Mouse (Mus musculus): ENCODE measurements around the gene Smpdl3b. TPM values are rescaled to one million over a fixed set of nuclear protein-coding genes. Genes with fewer than 3 reads are reported as not detected.
"Not testable (repeated sequence)": the region's sequence is repeated elsewhere in the genome, so short reads cannot be mapped to it uniquely, and the experiment has no call there.

Gene Smpdl3b
- 1 to 10 TPM; 4.0 to 9.1 (median 4.3) TPM for polyA plus RNA-seq (2017; shearing (Covaris generic))

DNA sequence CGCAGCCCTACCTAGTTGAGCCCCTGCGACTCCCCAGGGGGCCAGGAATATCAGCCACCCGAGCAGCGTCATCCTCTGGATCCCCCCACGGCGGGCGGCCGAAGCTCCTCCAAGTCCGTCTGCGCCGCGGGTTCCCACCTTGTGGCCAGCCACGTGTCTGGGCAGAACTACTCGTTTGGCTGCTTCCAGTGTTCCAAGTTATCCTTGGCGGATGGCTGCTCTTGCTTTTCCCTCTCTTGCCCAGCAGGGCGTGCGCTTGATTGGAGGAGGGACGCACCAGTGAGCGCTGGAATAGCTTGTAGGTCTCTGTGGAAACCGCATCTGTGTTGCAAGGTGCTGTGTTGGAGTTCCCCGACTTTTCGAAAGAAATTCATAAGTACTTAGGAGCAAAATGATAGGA is at the start of gene Smpdl3b:
Gene Smpdl3b, minus strand, starts transcription at position 279 of the 400 bp plus-strand sequence.
- peak; percentile 85 for ATAC-seq

DNA sequence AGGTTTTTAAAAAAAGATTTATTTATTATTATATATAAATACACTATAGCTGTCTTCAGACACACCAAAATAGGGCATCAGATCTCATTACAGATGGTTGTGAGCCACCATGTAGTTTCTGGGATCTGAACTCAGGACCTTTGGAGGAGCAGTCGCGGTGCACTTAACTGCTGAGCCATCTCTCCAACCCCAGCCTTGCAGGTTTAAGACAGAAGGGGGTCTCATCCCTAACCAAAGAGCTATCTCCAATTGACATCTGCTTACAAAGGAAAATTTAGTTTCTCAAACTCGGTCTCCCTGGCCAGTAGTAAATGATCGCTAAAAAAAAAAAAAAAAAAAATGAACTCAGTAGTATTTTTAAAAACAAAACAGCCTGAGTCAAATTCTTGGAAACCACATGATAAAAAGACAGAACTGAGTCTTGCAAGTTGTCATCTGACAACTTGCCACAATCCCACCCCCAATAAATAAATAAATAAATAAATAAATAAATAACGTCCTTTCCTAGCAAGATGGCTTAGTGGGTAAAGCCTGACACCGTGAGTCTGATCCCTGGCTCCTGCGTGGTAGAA is 49.7 kb upstream of the Smpdl3b start:
- no peak for ATAC-seq

DNA sequence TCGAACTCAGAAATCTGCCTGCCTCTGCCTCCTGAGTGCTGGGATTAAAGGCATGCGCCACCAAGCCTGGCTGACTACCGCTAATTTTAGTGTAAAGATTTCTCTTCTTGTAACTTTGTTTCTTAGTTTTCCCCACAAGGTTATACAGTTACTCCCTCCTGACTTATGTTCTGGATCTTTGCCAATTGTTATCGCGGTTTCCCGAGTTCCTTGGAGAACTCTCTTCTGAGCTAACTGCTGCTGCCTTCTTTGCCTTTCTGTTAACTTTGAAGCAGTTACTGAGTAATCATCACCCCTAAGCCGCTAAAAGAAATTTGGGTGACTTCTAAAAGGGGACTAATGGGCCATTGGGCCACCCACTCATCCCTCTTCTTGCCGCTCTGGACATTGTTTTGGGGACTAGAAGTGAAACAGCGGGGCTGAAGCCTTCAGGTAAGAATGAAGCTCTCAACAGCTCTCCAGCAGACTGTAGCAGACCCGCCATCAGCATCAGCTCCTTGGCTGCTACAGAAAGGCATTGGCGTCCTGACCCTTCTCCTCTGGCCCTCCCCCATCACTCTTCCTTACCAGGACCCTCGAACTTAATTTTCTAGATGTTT is 48.6 kb upstream of the Smpdl3b start:
- ATAC-seq, result no peak

DNA sequence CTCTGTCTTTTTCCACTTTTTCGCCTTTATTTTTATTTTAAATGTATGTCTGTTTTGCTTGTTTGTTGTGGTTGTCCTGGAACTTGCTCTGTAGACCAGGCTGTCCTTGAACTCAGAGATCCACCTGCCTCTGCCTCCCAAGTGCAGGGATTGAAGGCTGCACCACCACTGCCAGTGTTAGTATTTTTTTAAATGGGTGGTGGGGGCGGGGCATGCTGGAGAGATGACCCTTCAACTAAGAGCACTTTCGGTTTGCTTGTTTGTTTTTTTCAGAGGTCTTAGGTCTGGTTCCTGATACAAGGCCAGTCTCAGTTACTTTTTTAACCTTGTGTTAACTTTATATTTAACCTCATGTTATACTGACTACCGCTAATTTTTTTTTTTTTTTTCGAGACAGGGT is 48.1 kb upstream of the Smpdl3b start:
- no peak for ATAC-seq

DNA sequence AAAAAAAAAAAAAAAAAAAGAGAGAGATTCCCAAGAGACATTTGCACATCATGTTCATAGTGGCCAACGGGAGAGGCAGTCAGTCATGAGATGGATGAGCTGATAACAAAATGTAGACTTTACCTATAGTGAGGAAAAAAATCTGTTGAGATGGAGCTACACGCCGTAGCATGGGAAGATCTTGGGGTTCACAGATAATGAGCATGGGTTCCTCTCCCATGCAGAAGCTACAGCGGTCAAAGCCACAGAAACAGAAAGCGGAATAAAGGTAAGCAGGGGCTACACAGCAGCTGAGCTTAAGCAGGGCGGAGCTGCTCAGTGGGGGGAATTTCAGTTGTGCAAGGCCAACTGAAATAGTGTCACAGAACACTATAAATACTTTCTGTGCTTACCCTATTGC is 47.3 kb upstream of the Smpdl3b start:
- no peak for ATAC-seq

DNA sequence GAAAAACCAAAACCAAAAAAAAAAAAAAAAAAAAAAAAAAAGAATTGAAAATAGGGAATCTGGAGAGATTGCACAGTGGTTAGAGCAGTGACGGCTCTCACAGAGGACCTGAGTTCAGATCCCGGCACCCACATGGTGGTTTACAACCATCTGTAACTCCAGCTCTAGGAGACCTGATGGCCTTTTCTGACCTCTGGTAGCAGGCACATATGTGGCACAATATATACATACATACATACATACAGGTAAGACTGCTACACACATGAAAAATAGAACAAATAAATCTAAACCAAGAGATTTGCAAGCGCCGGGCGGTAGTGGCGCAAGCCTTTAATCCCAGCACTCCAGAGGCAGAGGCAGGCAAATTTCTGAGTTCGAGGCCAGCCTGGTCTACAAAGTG is 46.8 kb upstream of the Smpdl3b start:
- no peak for ATAC-seq

DNA sequence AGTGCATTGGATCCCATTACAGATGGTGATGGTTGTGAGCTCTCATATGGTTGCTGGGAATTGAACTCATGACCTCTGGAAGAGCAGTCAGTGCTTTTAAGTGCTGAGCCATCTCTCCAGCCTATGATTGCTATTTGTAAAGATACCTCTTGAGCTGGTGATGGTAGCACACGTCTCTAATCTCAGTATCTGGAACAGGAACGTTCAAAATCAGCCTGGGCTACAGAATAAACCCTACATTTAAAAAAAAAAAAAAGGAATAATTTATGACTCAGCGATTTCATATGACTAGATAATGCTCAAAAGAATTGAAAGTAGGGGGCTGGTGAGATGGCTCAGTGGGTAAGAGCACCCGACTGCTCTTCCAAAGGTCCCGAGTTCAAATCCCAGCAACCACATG is 46.2 kb upstream of the Smpdl3b start:
- no peak for ATAC-seq

DNA sequence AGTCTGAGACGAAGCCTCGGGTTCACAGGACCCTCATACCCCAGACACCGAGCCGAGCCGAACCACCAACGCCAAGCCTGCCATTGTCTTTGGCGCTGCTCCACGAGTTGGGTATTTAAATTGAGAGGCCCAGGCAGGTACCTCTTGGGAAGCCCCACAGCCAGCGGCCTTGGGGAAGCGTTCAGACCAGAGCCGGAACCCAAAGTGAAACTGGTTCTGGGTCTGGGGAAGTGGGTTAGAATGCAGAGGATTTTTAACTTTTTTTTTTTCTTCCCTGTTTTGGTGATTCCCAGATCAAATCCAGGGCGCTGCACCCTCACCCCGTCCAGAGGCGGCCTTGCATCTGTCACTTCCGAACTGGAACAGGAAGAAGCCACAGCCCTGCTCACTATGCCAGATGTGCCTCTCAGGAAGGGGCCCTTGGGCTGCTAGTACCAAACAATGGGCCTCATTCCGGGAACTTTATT is 45.2 kb upstream of the Smpdl3b start:
- ATAC-seq, result peak; percentile 65

DNA sequence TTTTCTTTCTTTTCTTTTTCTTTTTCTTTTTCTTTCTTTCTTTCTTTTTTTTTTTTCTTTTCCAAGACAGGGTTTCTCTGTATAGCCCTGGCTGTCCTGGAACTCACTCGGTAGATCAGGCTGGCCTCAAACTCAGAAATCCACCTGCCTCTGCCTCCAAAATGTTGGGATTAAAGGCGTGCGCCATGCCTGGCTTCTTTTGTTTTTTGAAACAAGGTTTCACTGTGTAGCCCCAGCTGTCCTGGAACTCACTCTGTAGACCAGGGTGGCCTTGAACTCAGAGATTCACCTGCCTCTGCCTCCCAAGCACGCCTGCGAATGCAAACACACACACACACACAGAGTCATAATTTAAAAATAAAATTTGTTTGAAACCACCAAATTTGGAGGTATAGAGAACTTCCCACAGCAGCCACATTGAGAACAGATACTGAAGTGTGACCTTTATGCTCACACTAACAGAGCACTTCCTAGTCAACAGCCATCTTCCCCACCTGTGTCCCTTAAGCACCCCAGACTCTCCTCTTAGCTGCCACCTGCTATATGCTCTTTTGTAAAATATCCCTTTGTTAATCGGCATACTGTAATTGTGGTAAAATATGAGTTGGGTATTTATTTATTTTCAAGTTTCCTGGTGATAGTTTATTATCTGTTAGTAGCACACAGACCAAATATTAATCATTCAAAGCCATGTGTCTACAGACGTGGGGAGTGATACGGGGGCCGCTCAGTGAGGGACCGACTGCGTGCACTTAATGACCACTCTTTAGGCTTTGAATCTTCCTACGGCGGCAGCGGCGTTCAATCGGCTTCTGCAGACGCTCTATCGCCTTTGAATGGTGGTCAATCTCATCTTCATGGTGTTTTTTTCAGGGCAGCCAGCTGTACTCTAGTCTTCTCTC is 44.4 kb upstream of the Smpdl3b start:
- ATAC-seq, result no peak

DNA sequence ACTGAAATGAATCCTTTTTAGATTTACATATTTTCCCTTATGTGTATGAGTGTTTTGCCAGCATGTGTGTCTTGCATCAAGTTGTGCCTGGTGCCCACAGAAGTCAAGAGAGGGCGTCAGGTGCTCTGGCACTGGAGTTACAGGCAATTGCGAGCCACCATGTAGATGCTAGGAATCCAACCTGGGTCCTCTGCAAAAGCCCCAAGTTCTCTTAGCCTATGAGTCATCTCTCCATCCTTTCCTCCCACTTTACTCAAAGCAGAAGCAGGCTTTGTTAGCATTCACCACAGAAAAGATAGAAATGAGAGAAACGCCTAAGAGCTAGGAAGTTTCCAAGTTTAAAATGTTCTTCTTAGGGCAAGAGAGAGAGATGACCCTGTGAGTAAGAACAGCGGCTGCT is 42.8 kb upstream of the Smpdl3b start:
- ATAC-seq, result no peak

DNA sequence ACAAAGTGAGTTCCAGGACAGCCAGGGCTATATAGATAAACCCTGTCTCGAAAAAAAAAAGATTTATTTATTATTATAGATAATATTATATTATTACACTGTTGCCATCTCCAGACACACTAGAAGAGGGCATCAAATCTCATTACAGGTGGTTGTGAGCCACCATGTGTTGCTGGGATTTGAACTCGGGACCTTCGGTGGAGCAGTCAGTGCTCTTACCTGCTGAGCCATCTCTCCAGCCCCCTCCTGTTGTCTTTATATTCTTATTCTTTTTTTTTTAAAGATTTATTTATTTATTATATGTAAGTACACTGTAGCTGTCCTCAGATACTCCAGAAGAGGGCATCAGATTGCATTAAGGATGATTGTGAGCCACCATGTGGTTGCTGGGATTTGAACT is 41.6 kb upstream of the Smpdl3b start:
- ATAC-seq, result not testable (repeated sequence)

DNA sequence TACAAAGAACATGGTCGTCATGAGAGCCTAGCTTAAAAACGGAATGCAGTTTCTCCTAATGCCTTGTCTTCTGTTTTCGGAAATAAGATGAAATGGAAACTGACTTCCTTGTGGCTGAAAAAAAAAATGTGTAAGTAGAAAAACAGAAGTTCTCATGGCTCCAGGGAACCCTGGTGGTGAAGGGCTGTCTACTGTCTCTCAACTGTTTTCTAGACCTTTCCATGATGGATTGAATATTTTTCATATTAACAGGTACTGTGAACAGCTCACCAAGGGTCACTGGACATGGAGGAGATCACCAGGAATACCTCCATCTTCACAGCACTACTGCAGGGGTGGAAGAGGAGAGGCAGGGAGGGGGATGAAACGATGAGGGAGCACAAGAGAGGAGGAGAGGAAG is 41.0 kb upstream of the Smpdl3b start:
- ATAC-seq, result no peak

DNA sequence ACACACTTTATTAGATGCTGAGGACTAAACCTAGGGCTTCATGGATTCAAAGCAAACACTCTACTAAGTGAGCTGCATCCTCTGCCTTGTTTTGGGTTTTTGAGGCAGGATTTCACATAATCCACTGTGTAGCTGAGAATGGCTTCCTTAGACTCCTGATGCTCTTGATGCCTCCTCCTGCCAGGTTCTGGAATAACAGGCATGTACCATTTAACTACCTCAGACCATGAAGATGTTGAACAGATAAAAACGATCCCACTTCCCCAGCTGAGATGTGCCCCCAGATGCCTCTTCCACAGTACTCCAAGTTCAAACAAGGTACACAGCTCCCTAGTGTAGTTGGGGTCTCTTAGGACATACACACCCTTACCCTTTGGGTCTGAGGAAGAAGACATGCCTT is 40.4 kb upstream of the Smpdl3b start:
- no peak for ATAC-seq

DNA sequence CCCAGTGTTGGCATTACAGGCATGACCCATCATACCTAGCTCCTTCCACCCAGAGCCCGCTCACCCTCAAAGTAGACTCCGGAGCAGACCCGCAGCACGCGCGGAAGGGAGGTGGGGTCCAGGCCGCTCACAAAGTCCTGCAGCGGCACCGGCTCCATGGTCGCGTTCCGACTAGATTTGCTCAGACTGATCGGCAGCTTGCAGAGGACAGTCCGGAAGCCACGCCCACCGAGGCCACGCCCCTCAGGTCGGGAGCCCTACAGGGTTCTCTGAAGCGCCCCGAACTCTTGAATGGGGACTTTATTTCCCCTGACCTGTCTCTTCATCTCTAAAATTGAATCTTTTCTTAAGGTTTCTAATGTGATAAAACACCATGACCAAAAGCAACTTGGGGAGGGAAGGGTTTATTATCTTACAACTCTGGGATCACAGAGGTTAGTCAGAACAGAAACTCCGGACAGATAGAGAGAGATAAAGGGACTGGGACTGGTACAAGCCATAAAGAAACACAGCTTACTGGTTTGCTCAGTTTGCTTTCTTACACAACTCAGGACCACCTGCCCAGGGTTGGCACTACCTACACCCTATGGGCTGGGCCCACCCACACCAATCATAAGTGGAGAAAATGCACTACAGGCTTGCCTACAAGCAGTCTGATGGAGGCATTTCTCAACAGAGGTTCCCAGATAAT is 39.3 kb upstream of the Smpdl3b start, which contains the start of gene Themis2:
Gene Themis2, minus strand, starts transcription at position 192 of the 691 bp plus-strand sequence.
- ATAC-seq, result peak; percentile 80

DNA sequence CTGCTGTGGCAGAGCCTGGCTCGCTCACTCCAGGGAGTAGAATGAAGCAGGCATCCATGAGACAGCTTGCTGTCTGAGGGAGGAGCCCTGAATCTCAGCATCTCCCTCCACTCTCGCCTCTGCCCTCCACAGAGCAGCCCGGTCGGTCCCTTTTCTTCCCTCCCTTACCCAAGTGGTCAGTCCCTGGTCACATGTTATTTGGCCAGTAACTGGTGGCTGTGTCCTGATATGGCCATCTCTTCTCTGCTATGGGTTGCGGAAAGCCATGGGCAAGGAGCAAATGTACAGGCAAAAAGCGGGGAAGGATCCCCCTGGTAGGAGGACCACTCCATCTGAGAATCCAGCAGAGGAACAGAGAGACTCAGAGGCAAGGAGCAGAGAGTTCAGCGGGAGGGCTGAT is 38.1 kb upstream of the Smpdl3b start:
- ATAC-seq, result no peak

DNA sequence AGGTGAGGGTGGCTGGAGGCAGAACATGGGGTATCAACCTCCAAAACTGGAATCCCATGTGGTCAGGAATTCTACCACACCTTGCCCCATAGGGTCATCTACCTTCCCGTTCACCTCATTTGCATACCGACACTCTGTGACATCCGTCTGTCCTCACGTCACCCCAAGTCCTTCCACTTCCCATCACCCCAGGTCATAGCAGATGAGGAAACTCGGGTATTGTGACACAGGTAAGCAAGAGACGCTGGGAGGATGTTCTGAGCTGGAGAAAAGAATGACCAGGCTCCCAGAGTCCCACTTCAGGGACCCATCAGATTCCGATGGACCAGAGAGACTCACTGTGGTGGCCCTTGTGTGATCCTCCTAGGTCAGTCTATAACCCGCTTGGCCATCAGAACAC is 37.7 kb upstream of the Smpdl3b start:
- no peak for ATAC-seq

DNA sequence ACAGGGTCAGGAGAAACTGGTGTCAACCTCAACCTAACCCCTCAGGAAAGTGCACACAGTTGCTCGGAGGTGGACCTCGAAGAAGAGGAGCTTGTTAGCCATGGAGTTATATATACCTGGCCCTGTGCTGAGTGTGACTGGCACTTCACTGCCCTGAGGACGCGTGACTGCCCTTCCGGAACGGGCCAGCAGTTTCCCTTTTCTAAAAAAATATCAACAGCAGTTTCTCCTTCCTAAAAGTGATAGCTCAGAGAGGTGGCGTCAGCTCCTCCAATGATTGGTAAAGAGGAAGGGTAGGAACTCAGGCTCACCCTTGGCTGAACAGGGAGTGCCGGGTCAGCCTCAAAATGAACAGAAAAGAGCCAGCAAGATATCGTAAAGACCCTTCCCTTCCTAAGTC is 37.0 kb upstream of the Smpdl3b start:
- no peak for ATAC-seq

DNA sequence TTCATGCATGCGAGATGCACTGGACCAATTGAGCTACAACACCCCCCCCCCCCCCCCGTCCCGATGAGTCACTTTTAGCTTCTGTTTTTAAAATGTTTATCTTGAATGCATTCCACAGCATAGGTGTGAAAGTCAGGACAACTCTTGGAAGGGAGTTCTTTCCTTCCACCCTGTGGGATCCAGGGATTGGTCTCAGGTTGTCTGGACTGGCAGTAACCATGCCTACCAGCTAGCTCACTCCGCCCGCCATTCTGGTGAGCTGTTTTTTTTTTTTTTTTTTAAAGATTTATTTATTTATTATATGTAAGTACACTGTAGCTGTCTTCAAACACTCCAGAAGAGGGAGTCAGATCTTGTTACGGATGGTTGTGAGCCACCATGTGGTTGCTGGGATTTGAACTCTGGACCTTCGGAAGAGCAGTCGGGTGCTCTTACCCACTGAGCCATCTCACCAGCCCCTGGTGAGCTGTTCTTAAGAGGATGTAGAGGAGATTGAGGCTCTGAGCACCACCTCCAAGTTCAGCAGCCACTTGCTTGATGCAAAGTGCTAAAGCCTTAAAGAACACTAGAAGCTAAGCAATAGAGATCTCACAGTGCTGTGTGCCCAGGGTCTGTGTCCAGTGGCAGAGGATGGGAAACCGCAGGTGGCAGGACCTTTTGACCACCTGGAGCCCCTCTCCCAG is 36.4 kb upstream of the Smpdl3b start:
- ATAC-seq, result not testable (repeated sequence)

DNA sequence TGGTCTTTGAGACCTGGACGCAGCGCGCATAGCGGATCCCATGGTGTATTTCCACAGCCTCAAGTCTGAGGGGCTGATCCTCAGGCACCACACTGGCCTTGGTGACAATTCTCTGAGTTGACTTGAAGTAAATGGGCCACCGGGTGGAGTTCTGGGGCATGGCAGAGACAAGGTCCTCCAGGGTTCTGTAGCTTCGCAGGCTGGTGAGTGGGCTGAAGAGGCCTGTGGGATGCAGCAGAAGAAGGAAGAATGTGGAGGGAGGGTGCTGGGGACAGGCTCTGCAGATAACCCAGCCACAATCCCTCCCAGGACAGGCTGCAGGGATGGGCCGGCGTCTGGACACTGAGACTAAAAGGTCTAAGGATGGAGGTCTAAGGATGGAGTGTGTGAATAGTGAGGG is 32.7 kb upstream of the Smpdl3b start:
- no peak for ATAC-seq

DNA sequence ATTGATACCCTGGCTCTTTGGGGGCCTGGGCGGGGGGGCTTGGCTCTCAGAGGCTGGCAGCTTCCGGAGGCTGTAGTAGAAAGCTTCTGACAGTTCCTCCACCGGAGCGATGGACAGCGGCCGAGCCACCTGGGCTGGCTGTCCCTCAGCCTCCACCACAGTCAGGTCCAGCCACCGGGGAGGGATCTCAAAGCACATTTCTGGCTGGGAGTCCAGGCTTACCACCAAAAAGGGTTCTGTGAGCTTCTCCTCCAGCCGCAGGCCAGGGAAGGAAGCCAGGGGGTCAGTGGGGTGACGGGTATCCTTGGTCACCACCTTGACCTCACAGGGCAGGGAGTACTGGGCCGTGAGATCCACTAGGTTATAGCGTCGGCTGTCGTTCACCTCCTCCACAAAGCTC is 28.2 kb upstream of the Smpdl3b start:
- ATAC-seq, result no peak

DNA sequence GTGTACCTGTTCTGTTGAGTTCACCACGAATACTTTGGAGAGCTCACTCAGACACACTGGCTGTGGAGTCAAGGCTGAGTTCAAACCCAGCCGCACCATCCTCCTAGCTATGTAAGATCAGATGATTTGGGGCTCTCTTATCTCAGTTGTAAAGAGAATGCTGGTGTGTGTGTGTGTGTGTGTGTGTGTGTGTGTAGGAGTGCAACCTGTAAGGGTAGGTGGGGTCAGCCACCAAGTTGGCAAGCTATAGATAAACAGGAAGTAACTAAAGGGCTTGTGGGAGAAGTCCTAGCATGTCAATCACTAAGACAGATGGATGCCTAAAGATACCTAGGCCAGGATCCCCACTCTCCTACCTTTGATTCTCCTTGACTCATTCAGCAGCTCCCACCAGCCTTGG is 26.7 kb upstream of the Smpdl3b start:
- peak; percentile 58 for ATAC-seq

DNA sequence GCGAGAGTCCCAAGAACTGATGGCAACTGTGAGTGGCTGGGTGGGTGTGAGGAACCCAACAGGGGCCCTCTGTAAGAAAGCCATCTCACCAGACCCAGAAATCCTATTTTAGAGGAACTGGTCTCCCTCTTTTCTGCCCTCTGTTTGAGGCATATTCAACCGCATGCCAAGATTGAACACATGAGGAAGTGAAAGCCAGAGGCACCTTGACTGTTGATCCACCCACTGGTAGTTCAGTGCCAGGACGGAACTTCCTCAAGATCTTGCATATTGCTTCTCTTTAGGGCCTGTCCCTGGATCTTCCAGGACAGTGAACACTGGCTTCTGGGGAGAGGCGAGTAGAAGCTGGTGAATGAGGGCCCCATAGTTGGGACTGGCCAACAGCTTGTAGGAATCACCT is 23.2 kb upstream of the Smpdl3b start:
- ATAC-seq, result no peak
